Mouse (Mus musculus) heart, adult 2 months (tissue): ENCODE data around the gene Pgc.

Experiments
- CTCF ChIP-seq: fragments of 200-600 bp; IDR thresholded peaks from 2 replicates; pipeline ENCODE4 v1.8.1; 2022; ENCODE audit warnings: antibody characterized with exemption, mild to moderate bottlenecking, moderate library complexity
- EP300 ChIP-seq: fragments of 200-500 bp; IDR thresholded peaks from 2 replicates; pipeline ENCODE4 v1.6.1; 2011; ENCODE audit warnings: low read depth, low read length, control low read depth; ENCODE audit not compliant: insufficient read depth

DNA sequence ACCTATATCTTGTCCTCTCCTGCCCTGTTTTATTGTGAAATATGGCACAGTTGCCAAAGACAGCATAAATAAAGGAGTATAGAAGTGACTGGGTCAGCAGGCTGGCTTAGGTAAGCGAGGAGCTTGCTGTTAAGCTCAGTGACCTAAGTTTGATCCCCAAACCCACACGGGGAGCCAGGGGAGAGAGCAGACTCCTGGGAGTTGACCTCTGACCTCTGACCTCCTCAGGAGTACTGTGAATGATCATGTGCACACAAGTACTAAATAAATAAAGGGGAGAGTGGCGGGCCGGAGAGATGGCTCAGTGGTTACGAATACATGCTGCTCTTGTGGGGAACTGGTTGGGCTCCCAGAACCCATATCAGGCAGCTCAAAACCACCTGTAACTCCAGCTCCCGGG, 23.5 kb downstream of the Pgc start:
- TF ChIP-seq EP300 (no peak), CTCF (no peak)
